Mouse (Mus musculus) myocyte (in vitro differentiated cells): ENCODE measurements around the gene Psmd12. TPM values are rescaled to one million over a fixed set of nuclear protein-coding genes. Genes with fewer than 3 reads are reported as not detected.

Experiments
- H3K27me3 ChIP-seq: one replicate; pipeline ENCODE4 v1.6.1; 2011; ENCODE audit not compliant: control insufficient read depth, insufficient read depth, insufficient read length
- H3K36me3 ChIP-seq: one replicate; pipeline ENCODE4 v1.6.1; 2011; ENCODE audit not compliant: control insufficient read depth, insufficient read depth
- H3K4me2 ChIP-seq: one replicate; pipeline ENCODE4 v1.6.1; 2011; ENCODE audit warnings: low read depth, control low read depth
- H3K4me3 ChIP-seq: one replicate; pipeline ENCODE4 v1.5.1; 2011; ENCODE audit warnings: mild to moderate bottlenecking, control low read depth, moderate library complexity
- H3K79me2 ChIP-seq: one replicate; pipeline ENCODE4 v1.6.1; 2011; ENCODE audit not compliant: control insufficient read depth, insufficient read depth
- H3ac ChIP-seq: one replicate; pipeline ENCODE4 v1.6.1; 2011; ENCODE audit not compliant: control insufficient read depth, insufficient read length
- CEBPB ChIP-seq: IDR thresholded peaks from 2 replicates; pipeline ENCODE4 v1.6.1; 2011; ENCODE audit warnings: mild to moderate bottlenecking, moderate library complexity; ENCODE audit not compliant: poor library complexity, insufficient read depth, severe bottlenecking
- E2F4 ChIP-seq: IDR thresholded peaks from one replicate; pipeline ENCODE4 v1.6.1; 2011; ENCODE audit warnings: mild to moderate bottlenecking, control low read depth, moderate library complexity; ENCODE audit not compliant: insufficient read depth
- MAX ChIP-seq: IDR thresholded peaks from one replicate; pipeline ENCODE4 v1.6.1; 2011; ENCODE audit warnings: low read depth, mild to moderate bottlenecking, control low read depth
- MYOD1 ChIP-seq, 3 experiments: IDR thresholded peaks; one replicate each; pipeline ENCODE4 v1.6.1; 2011; ENCODE audit warnings: control low read depth in 2 of 3, low read depth in 2 of 3, mild to moderate bottlenecking in 2 of 3, moderate library complexity in 1 of 3; ENCODE audit not compliant: insufficient read length in 2 of 3, control insufficient read depth in 1 of 3
- MYOG ChIP-seq, 3 experiments: IDR thresholded peaks; one replicate each; pipeline ENCODE4 v1.6.1; 2011; ENCODE audit warnings: control low read depth in 2 of 3, low read depth in 2 of 3, mild to moderate bottlenecking in 2 of 3; ENCODE audit not compliant: insufficient read length in 2 of 3, control insufficient read depth in 1 of 3, insufficient read depth in 1 of 3
- POLR2A ChIP-seq: IDR thresholded peaks from one replicate; pipeline ENCODE4 v1.6.1; 2011; ENCODE audit warnings: low read depth, mild to moderate bottlenecking, control low read depth, moderate library complexity; ENCODE audit not compliant: insufficient read length
- POLR2AphosphoS2 ChIP-seq: IDR thresholded peaks from one replicate; pipeline ENCODE4 v1.6.1; 2011; ENCODE audit warnings: low read depth, control low read depth; ENCODE audit not compliant: insufficient read length
- REST ChIP-seq: IDR thresholded peaks from one replicate; pipeline ENCODE4 v1.6.1; 2011; ENCODE audit warnings: mild to moderate bottlenecking, control low read depth, moderate library complexity; ENCODE audit not compliant: insufficient read depth, insufficient read length
- SRF ChIP-seq: IDR thresholded peaks from one replicate; pipeline ENCODE4 v1.6.1; 2011; ENCODE audit warnings: low read depth; ENCODE audit not compliant: control insufficient read depth, insufficient read length
- TCF12 ChIP-seq: IDR thresholded peaks from one replicate; pipeline ENCODE4 v1.6.1; 2011; ENCODE audit warnings: mild to moderate bottlenecking, control low read depth; ENCODE audit not compliant: poor library complexity, insufficient read depth, severe bottlenecking
- TCF3 ChIP-seq: IDR thresholded peaks from one replicate; pipeline ENCODE4 v1.6.1; 2011; ENCODE audit warnings: low read depth, control low read depth; ENCODE audit not compliant: insufficient read length
- USF1 ChIP-seq: IDR thresholded peaks from one replicate; pipeline ENCODE4 v1.6.1; 2011; ENCODE audit warnings: low read depth, mild to moderate bottlenecking, control low read depth, moderate library complexity
- polyA plus RNA-seq: library from polyadenylated mRNA; unstranded; fragments of >200 nt; fragmentation: generic; extraction: Trizol; gene quantifications from one replicate; pipeline ENCODE4 v1.2.1, GENCODE M21; 2012; ENCODE audit warnings: missing spikeins

Gene Psmd12
- polyA plus RNA-seq, 1 experiment = 66.3 TPM

DNA sequence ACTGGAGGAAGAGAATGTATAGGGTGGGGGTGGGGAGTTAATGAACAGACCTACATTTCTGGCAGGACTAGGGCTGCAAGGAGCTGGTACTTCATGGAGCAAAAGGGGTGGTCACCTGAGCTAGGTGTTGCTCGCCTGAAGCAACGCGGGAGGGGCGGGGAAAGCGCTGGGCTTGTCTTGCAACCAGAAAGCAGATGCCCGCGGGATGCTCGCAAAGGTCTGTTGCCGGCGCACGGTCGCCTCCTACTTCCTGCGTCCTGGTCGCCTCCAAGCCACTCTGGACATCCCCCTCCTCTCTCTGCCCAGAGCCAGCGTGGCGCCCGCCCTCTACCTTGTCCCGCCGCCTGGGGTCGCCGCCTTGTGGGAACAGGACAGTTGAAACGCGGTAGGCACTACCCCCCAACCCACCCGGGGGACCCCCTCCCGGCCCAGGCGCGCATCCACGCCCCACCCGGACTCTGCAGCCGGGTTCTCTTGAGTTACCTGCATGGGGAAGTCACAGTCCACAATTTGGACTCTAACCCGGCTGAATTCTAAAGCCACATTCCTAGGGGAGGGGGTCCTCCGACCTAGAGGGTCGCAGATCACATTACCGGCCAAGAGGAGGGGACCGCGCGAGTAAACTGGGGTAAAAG is 67.5 kb downstream of the Psmd12 start:
- H3K36me3 ChIP-seq = no peaks in the 10 kb centered on the region
- H3K4me2 ChIP-seq = peak overlapping the region; percentile 100
- peak overlapping the region; percentile 13 for H3ac ChIP-seq
- H3K4me3 ChIP-seq = peak overlapping the region; percentile 48
- H3K27me3 ChIP-seq = peaks cover 6% of the 10 kb centered on the region
- peaks cover 15% of the 10 kb centered on the region for H3K79me2 ChIP-seq
- TF ChIP-seq USF1 (no peak), MAX (no peak), POLR2AphosphoS2 (no peak), POLR2A (no peak), E2F4 (no peak), CEBPB (no peak), REST (no peak), TCF3 (no peak), SRF (no peak), MYOD1 (IDR thresholded peaks at IDR 0.05; ENCODE audit: control insufficient read depth in 1 of 3, insufficient read length in 2 of 3, low read depth in 2 of 3) (no peak), TCF12 (no peak), MYOG (IDR thresholded peaks at IDR 0.05; ENCODE audit: control insufficient read depth in 1 of 3, insufficient read depth in 1 of 3, insufficient read length in 2 of 3, low read depth in 2 of 3) (no peak)

DNA sequence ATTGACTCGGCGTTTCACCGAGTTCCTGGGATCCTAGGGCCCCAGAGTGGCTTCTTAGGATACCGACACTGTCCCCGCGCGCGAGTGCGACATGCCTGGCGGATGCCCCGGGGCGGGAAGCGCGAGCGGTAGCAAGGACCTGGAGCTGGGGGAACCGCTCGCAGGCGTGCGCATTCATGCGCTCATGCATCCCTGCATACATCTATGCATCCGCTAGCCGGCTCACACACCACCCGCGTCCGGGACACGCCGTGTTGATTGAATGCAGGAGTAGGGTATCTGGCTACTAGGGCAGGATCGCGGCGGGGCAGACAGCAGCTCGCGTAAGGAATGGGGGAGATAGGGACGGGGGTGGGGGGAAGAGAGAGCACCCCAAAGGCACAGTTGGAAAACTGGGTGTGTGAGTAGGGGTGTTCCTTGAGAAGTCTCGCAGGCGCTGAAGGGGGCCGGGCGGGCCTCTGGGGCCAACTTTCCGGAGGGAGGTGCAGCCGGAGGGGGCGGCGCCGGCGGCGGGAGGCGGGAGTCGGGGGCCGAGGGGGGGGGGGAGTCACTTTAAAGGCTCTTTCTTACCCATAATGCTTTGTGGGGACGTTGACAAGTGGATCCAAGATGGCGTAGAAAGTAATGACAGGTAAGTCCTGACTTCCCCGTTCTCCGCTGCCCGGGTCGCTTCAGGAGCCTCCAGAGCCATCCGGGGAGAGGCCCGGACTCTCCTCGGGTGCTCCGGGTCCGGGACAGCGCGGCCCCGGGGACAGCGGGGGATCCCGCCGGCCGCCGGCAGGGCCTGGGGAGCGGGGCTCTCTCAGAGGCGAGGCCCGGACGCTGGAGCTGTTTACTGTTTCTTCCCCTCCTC is 68.3 kb downstream of the Psmd12 start, which contains the start of gene Helz:
Gene Helz, plus strand, starts transcription at position 580 of the 853 bp plus-strand sequence.
- Histone ChIP-seq H3K27me3 (peaks cover 6% of the 10 kb centered on the region), H3K36me3 (peaks cover 6% of the 10 kb centered on the region), H3K4me3 (peak within 1 kb of the TSS; percentile 48), H3ac (peak within 1 kb of the TSS; percentile 13), H3K4me2 (peak within 1 kb of the TSS; percentile 100), H3K79me2 (peaks cover 15% of the 10 kb centered on the region)
- TF ChIP-seq MYOD1 (IDR thresholded peaks at IDR 0.05; ENCODE audit: control insufficient read depth in 1 of 3, insufficient read length in 2 of 3, low read depth in 2 of 3) (no peak), POLR2A (peak; percentile 41)

- TF ChIP-seq MYOD1 (IDR thresholded peaks at IDR 0.05; ENCODE audit: control insufficient read depth in 1 of 3, insufficient read length in 2 of 3, low read depth in 2 of 3) = no peak
- H3ac ChIP-seq = peak overlapping the region; percentile 13
- H3K79me2 ChIP-seq = peaks cover 15% of the 10 kb centered on the region
- H3K36me3 ChIP-seq = peaks cover 6% of the 10 kb centered on the region
- H3K27me3 ChIP-seq = peaks cover 6% of the 10 kb centered on the region
- peak overlapping the region; percentile 48 for H3K4me3 ChIP-seq
- peak overlapping the region; percentile 87 for H3K4me2 ChIP-seq
These were observed 69.1 kb downstream of the Psmd12 start for GRCm38 (mm10) chr11:107548204-107548975.

Other genes starting within 250 kb of the Psmd12 start
- 0.74 TPM for gene Pitpnc1, start 8.8 kb upstream of the Psmd12 start, polyA plus RNA-seq
- 5.8 TPM for gene Helz, start 68.4 kb downstream of the Psmd12 start, polyA plus RNA-seq
- 603 TPM for gene Cacng1, start 237.0 kb downstream of the Psmd12 start, polyA plus RNA-seq